Mouse (Mus musculus) urinary bladder, postnatal 10 days (tissue): Measurements from ENCODE around the gene Mgat4b.
A peak's percentile ranks its signal among the peaks of the same experiment; 100 is the strongest.
"Not testable (repeated sequence)": the region's sequence is repeated elsewhere in the genome, so short reads cannot be mapped to it uniquely, and the experiment has no call there.

Source experiments
- DNase-seq: peaks from one replicate; pipeline ENCODE4 v3.0.0; 2022; ENCODE audit warnings: low spot score

Mgat4b gene

GRCm38 (mm10) chr11:50210505-50211151, at the start of gene Mgat4b, which contains the start of gene Sqstm1:
Gene Mgat4b (plus strand): TSS chr11:50210890.
Gene Sqstm1 (minus strand): TSS chr11:50210827.
- DNase-seq = peak; percentile 65

GRCm38 (mm10) chr11:50161578-50162304, 48.9 kb upstream of the Mgat4b start:
- no peak for DNase-seq

- no peak for DNase-seq
Measured at GRCm38 (mm10) chr11:50162338-50163050, 48.2 kb upstream of the Mgat4b start.

- no peak for DNase-seq
Measured at GRCm38 (mm10) chr11:50168352-50168751, 42.3 kb upstream of the Mgat4b start.

- not testable (repeated sequence) for DNase-seq
Measured at GRCm38 (mm10) chr11:50174111-50174729, 36.5 kb upstream of the Mgat4b start, which contains the start of gene Mrnip. Gene Mrnip (plus strand): TSS chr11:50174444.

- peak; percentile 96 for DNase-seq
Measured at GRCm38 (mm10) chr11:50174730-50175187, 35.9 kb upstream of the Mgat4b start.

- no peak for DNase-seq
Measured at GRCm38 (mm10) chr11:50176351-50176750, 34.3 kb upstream of the Mgat4b start.

GRCm38 (mm10) chr11:50177111-50177510, 33.6 kb upstream of the Mgat4b start:
- DNase-seq = no peak

GRCm38 (mm10) chr11:50178532-50179488, 31.9 kb upstream of the Mgat4b start:
- DNase-seq = no peak

- no peak for DNase-seq
Measured at GRCm38 (mm10) chr11:50180478-50181231, 30.0 kb upstream of the Mgat4b start.

GRCm38 (mm10) chr11:50182702-50183101, 28.0 kb upstream of the Mgat4b start:
- no peak for DNase-seq

GRCm38 (mm10) chr11:50184788-50185187, 25.9 kb upstream of the Mgat4b start:
- no peak for DNase-seq

- DNase-seq = no peak
Measured at GRCm38 (mm10) chr11:50188682-50189081, 22.0 kb upstream of the Mgat4b start.

- no peak for DNase-seq
Measured at GRCm38 (mm10) chr11:50190362-50190761, 20.3 kb upstream of the Mgat4b start.

GRCm38 (mm10) chr11:50192278-50192677, 18.4 kb upstream of the Mgat4b start:
- no peak for DNase-seq

GRCm38 (mm10) chr11:50194070-50194469, 16.6 kb upstream of the Mgat4b start:
- DNase-seq = no peak

GRCm38 (mm10) chr11:50194793-50195192, 15.9 kb upstream of the Mgat4b start:
- no peak for DNase-seq

GRCm38 (mm10) chr11:50197500-50197899, 13.2 kb upstream of the Mgat4b start:
- no peak for DNase-seq

GRCm38 (mm10) chr11:50198219-50198846, 12.4 kb upstream of the Mgat4b start:
- DNase-seq = no peak

- no peak for DNase-seq
Measured at GRCm38 (mm10) chr11:50198916-50199315, 11.8 kb upstream of the Mgat4b start.
